Mouse (Mus musculus) liver, embryonic 14.5 days (tissue): ENCODE measurements at regions not wholly inside any gene's neighbourhood (a gene's known extent, or its start where the extent isn't known, plus 50 kb on each side); places are given as distances from the start of the nearest gene placed in this dataset.

ENCODE experiments used
- ATAC-seq: fragments of 200-750 bp; cut with Nextera tagmentation; 2 replicates; pipeline ENCODE4 v1.8.0; 2017; ENCODE audit warnings: moderate number of reproducible peaks, mild to moderate bottlenecking, moderate library complexity; ENCODE audit not compliant: insufficient read depth
- DNase-seq, 3 experiments: peaks; one replicate each; pipeline ENCODE4 v3.0.0-alpha.2; 2012 to 2013; ENCODE audit warnings: low read depth in 3 of 3, low spot score in 3 of 3
- H3K27ac ChIP-seq: fragments of 300-500 bp; sonication (generic); 2 replicates; pipeline ENCODE4 v1.5.1; 2014; ENCODE audit warnings: moderate library complexity, mild to moderate bottlenecking, control low read depth, inconsistent platforms
- H3K27me3 ChIP-seq: fragments of 300-500 bp; sonication (generic); 2 replicates; pipeline ENCODE4 v1.6.1; 2014; ENCODE audit warnings: mild to moderate bottlenecking, low read length, moderate library complexity; ENCODE audit not compliant: control insufficient read depth, insufficient read depth
- H3K36me3 ChIP-seq: fragments of 300-500 bp; sonication (generic); replicated peaks from 2 replicates; pipeline ENCODE4 v1.6.1; 2014; ENCODE audit warnings: low read depth; ENCODE audit not compliant: control insufficient read depth, insufficient read depth
- H3K4me1 ChIP-seq, 2 experiments: fragments of 200-500 bp in 1 of 2; fragments of 300-500 bp in 1 of 2; sonication (generic) in 1 of 2; replicated peaks; 2 replicates each; pipeline ENCODE4 v1.6.1; 2012 to 2014; ENCODE audit warnings: antibody characterized with exemption in 1 of 2, inconsistent platforms in 1 of 2, low read length in 1 of 2; ENCODE audit not compliant: control insufficient read depth in 2 of 2, insufficient read depth in 2 of 2
- H3K4me2 ChIP-seq: fragments of 300-500 bp; sonication (generic); 2 replicates; pipeline ENCODE4 v1.6.1; 2014; ENCODE audit warnings: low read depth, mild to moderate bottlenecking, control low read depth, moderate library complexity
- H3K4me3 ChIP-seq, 2 experiments: fragments of 200-500 bp in 1 of 2; fragments of 300-500 bp in 1 of 2; sonication (generic) in 1 of 2; 2 replicates each; pipeline ENCODE4 v1.5.1; 2012 to 2014; ENCODE audit warnings: low read depth in 2 of 2, low read length in 2 of 2, mild to moderate bottlenecking in 2 of 2, control low read depth in 1 of 2, inconsistent platforms in 1 of 2, moderate library complexity in 1 of 2; ENCODE audit not compliant: insufficient read depth in 1 of 2
- H3K9ac ChIP-seq: fragments of 300-500 bp; sonication (generic); replicated peaks from 2 replicates; pipeline ENCODE4 v1.6.1; 2014; ENCODE audit warnings: mild to moderate bottlenecking, control low read depth, moderate library complexity
- H3K9me3 ChIP-seq: fragments of 300-500 bp; sonication (generic); 2 replicates; pipeline ENCODE4 v1.6.1; 2016; ENCODE audit warnings: low read length, mixed read lengths; ENCODE audit not compliant: control insufficient read depth
- CTCF ChIP-seq: IDR thresholded peaks from 2 replicates; pipeline ENCODE4 v1.5.1; 2016; ENCODE audit warnings: antibody characterized with exemption, low read depth, control low read depth
- EP300 ChIP-seq: IDR thresholded peaks from 2 replicates; pipeline ENCODE4 v1.6.1; 2016; ENCODE audit warnings: antibody characterized with exemption, low read depth
- WGBS: fragments of 180-500 bp; shearing (Covaris S2); extraction: QIAGEN DNeasy Blood & Tissue Kit; methylation state at CpG from one replicate; pipeline ENCODE4 v1.1.7; 2014; ENCODE audit not compliant: insufficient replicate concordance; 5-methylcytosine and 5-hydroxymethylcytosine counted together

- TF ChIP-seq EP300: no peak
- TF ChIP-seq CTCF: no peak
- H3K27me3 ChIP-seq: no peaks in the 10 kb centered on the region
- no peak overlapping the region for H3K27ac ChIP-seq
- no peak overlapping the region for H3K4me2 ChIP-seq
- H3K9me3 ChIP-seq: no peaks in the 10 kb centered on the region
- no peak overlapping the region for H3K4me3 ChIP-seq
- peaks cover 0 to 2% of the 10 kb centered on the region in 2 experiments; a peak in 1 of 4 replicates for H3K4me1 ChIP-seq
- H3K9ac ChIP-seq: no peak overlapping the region
- no peak for DNase-seq
- 87% methylated on average over 4 of the region's 4 CpGs for WGBS
- no peak for ATAC-seq
- H3K36me3 ChIP-seq: no peaks in the 10 kb centered on the region
Measured at GRCm38 (mm10) chr16:92955087-92955486, 129.1 kb upstream of the Runx1 start.

GRCm38 (mm10) chr16:92953936-92954654 lies 128.1 kb upstream of the Runx1 start:
- H3K9me3 ChIP-seq: no peaks in the 10 kb centered on the region
- no peaks in the 10 kb centered on the region for H3K36me3 ChIP-seq
- 47% methylated on average over 11 of the region's 11 CpGs for WGBS
- H3K4me1 ChIP-seq: peaks cover 0 to 2% of the 10 kb centered on the region in 2 experiments; a peak in 1 of 4 replicates
- ATAC-seq (no peak), DNase-seq (no peak)
- no peak overlapping the region for H3K4me2 ChIP-seq
- H3K27ac ChIP-seq: no peak overlapping the region
- no peaks in the 10 kb centered on the region for H3K27me3 ChIP-seq
- H3K4me3 ChIP-seq: no peak overlapping the region
- TF ChIP-seq EP300: no peak
- TF ChIP-seq CTCF: no peak
- H3K9ac ChIP-seq: no peak overlapping the region

GRCm38 (mm10) chr16:92952336-92953097 lies 126.6 kb upstream of the Runx1 start:
- DNase-seq: no peak
- Histone ChIP-seq H3K36me3 (no peaks in the 10 kb centered on the region), H3K4me3 (no peak overlapping the region), H3K27me3 (no peaks in the 10 kb centered on the region), H3K9me3 (no peaks in the 10 kb centered on the region), H3K4me2 (no peak overlapping the region), H3K9ac (no peak overlapping the region), H3K27ac (no peak overlapping the region), H3K4me1 (peaks cover 0 to 2% of the 10 kb centered on the region in 2 experiments; a peak in 1 of 4 replicates)
- TF ChIP-seq CTCF (no peak), EP300 (no peak)
- 56% methylated on average over 7 of the region's 7 CpGs for WGBS
- ATAC-seq: no peak

- DNase-seq: no peak
- TF ChIP-seq EP300: no peak
- no peak for TF ChIP-seq CTCF
- Histone ChIP-seq H3K4me2 (no peak overlapping the region), H3K4me3 (no peak overlapping the region), H3K9me3 (no peaks in the 10 kb centered on the region), H3K27ac (no peak overlapping the region), H3K9ac (no peak overlapping the region), H3K36me3 (no peaks in the 10 kb centered on the region), H3K27me3 (no peaks in the 10 kb centered on the region), H3K4me1 (peaks cover 0 to 2% of the 10 kb centered on the region in 2 experiments; a peak in 1 of 4 replicates)
- 67% methylated on average over 6 of the region's 6 CpGs for WGBS
- ATAC-seq: no peak
Measured at GRCm38 (mm10) chr16:92951516-92951915, 125.6 kb upstream of the Runx1 start.

GRCm38 (mm10) chr16:92948494-92948893 lies 122.5 kb upstream of the Runx1 start:
- H3K4me3 ChIP-seq: no peak overlapping the region
- no peak overlapping the region for H3K27ac ChIP-seq
- ATAC-seq: no peak
- H3K27me3 ChIP-seq: no peaks in the 10 kb centered on the region
- whole genome bisulfite sequencing: 86% methylated on average over 13 of the region's 13 CpGs
- no peak for DNase-seq
- H3K9me3 ChIP-seq: no peaks in the 10 kb centered on the region
- TF ChIP-seq CTCF: no peak
- no peak for TF ChIP-seq EP300
- H3K36me3 ChIP-seq: no peaks in the 10 kb centered on the region
- no peaks in the 10 kb centered on the region for H3K4me1 ChIP-seq
- H3K4me2 ChIP-seq: no peak overlapping the region
- H3K9ac ChIP-seq: no peak overlapping the region
